Mouse (Mus musculus) small intestine, adult 2 months (tissue): ENCODE results near the gene Plekhm3.

ENCODE experiments used
- CTCF ChIP-seq: fragments of 200-500 bp; IDR thresholded peaks from 2 replicates; pipeline ENCODE4 v1.5.1; 2012; ENCODE audit warnings: low read depth, mild to moderate bottlenecking, control low read depth, inconsistent platforms, low read length, moderate library complexity, mixed read lengths; ENCODE audit not compliant: insufficient replicate concordance, insufficient read length; ENCODE audit errors: extremely low read depth
- POLR2A ChIP-seq: fragments of 200-500 bp; IDR thresholded peaks from 2 replicates; pipeline ENCODE4 v1.6.1; 2012; ENCODE audit warnings: low read depth, mild to moderate bottlenecking, control low read depth, inconsistent platforms, low read length, moderate library complexity

DNA sequence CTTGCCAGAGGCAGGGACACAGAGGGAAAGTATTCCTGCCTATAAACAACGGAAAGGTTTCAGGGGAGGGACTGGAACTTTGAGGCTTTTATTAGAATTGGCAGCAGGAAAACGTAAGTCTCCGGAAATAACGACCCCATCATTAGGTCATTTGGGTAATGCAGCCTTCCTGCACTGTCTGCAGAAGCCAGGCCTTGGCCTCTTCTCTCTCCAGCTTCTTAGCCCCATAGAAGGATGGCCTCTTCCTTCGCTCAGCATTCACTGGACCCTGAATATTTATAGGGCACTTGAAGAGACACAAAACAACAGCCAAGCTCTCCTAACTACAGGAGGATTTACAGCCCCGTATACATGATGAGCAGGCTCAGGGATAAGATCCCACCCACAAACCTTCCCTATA is 186.5 kb downstream of the Plekhm3 start:
- TF ChIP-seq POLR2A (no peak), CTCF (no peak)
